Mouse (Mus musculus) cerebellum, adult 9-10 months (tissue): ENCODE measurements around the gene Myo15b.

Experiments
- DNase-seq: peaks from one replicate; pipeline ENCODE4 v3.0.0; 2022

Gene Myo15b

GRCm38 (mm10) chr11:115904231-115904955 is 46.2 kb downstream of the Myo15b start:
- no peak for DNase-seq

DNA sequence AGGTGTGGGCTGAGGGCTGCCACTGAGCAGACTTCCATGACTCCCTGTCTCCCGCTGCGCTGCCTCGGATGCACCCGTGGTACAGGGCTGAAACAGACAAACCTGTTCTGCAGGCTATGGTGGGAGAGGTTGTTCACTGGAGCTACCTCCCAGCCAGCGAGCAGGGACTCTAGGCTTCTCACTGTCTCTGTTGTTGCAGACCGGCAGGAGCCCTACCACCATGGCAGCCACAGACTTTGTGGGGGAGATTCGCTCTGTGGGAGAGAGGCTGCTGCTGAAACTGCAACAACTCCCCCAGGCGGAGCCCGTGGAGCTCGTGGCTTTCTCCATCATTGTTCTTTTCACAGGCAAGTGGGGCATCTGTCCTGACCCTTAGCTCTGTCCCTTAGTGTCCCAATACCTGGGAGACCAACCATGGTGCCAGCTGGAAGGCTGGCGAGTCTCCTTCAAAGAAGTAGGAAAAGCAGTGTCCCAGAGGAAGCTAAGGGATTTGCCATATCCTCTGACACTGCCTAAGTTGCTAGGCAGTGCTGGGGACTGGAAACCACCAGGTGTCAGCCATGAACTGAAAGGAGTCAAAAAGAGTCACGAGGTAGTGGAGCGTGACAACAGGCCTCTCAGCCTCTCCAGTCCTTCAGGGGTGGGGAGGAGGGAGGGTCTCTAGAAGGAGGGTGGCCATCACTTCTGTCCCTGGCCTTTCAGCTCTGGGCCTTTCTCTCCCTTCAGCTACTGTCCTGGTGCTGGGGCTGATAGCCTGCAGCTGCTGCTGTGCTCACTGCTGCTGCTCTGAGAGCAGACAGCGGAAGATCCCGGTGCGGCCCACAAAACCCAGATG is 47.0 kb downstream of the Myo15b start:
- no peak for DNase-seq

GRCm38 (mm10) chr11:115906116-115906515 is 47.9 kb downstream of the Myo15b start:
- DNase-seq, result no peak

DNA sequence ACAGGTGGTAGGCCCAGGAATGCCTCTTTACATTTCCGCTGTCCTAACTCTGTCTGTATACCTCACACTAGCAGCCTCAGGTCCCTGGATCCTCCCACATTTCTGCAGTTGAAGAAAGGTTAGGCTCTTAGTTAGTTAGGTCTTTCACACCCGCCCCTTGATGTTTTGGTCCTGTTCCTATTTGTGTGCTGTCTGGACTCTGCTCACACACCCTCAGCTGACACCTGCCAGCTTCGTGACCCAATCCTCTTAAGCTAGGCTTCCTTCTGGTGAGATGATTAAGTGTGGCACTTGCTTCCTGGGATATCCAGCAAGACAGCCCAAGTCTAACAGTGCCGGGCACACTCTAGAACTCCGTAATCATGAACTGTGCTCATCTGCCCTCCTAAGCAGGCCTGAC is 48.3 kb downstream of the Myo15b start:
- no peak for DNase-seq

GRCm38 (mm10) chr11:115911134-115911561 is 52.9 kb downstream of the Myo15b start:
- no peak for DNase-seq

DNA sequence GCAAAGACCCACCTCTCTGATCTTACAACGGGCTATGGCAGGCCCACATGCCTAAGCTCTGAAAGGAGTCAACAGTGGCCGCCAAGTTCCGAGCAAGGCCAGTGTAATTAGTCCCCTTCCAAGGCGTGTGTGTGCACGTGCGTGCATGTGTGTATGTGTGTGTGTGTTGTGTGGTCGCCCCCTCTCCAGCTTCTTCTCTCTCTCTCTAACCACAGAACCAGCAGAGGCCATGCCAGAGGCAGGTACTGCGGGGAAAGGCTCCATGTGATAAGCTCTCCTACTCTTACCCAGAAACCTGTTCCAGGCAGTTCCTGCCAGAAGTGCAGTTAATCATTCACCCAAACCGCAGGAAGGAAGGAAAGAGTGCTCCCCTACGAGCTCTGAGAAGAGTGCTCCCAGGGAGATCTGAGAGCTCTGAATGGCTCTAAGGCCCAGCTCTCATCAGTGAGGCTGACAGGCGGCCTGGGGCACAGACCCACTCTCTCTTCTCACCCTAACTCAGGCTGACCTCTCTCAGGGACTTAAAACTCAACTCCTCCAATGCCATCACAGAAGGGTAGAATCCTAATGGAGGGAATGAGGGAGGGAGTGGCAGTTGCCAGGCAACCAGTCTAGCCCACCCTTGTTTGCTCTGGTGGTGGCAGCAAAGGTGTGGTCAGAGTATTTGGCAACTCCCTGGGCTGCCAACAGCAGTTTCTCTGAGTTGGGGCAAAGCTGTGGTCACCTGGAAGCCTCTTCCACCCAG is 53.6 kb downstream of the Myo15b start, which contains the start of gene Smim6:
TSS of gene Smim6 (plus strand) at position 386 of the 745 bp plus-strand sequence.
- DNase-seq, result no peak

GRCm38 (mm10) chr11:115916579-115916978 is 58.4 kb downstream of the Myo15b start:
- DNase-seq, result no peak

- DNase-seq, result no peak
Observed at GRCm38 (mm10) chr11:115918637-115919036, 60.4 kb downstream of the Myo15b start.

- no peak for DNase-seq
Observed at GRCm38 (mm10) chr11:115919073-115919472, 60.9 kb downstream of the Myo15b start.

DNA sequence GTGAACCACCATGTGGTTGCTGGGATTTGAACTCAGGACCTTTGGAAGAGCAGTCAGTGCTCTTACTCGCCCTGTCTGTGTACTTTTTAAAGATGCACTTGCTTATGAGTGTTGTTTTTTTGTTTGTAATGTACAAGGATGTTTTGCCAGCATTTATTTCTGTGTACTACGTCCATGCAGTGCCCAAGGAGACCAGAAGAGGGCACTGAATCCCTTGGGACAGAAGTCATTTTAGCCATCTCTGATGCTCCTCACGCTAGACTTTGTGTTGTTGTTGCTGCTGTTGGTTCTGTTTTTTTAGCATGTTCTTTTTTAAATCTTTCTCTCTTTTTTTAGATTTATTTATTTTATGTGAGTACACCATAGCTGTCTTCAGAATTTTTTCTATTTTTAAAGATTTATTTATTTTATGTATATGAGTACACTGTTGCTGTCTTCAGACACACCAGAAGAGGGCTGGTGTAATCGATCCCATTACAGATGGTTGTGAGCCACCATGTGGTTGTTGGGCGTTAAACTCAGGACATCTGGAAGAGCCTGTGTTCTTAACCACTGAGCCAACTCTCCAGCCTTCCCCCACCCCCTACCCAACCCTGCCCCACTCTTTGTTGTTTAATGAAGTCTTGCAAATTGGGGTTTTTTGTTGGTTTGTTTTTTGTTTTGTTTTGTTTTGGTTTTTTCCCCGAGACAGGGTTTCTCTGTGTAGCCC is 62.1 kb downstream of the Myo15b start:
- peak; percentile 70 for DNase-seq

DNA sequence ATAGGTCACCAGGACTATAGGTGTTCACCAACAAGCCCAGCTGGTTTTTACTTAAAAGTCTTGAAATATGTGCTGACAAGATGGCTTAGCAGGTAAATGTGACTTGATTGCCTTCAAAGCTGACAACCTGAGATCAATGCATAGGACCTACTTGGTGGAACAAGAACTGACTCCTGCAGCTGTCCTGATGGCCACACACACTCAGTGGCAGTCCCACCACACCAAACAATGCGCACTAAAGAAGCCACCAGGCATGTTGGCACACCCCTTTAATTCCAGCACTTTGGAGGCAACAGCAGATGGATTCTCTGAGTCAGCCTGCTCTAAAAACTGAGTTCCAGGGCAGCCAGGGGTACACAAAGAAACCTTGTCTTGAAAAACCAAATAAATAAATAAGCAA is 63.8 kb downstream of the Myo15b start:
- no peak for DNase-seq

- no peak for DNase-seq
Observed at GRCm38 (mm10) chr11:115929031-115929430, 70.8 kb downstream of the Myo15b start.

GRCm38 (mm10) chr11:115929818-115930217 is 71.6 kb downstream of the Myo15b start:
- DNase-seq, result no peak

- no peak for DNase-seq
Observed at GRCm38 (mm10) chr11:115931235-115931634, 73.0 kb downstream of the Myo15b start.

- DNase-seq, result peak; percentile 98
Observed at GRCm38 (mm10) chr11:115933108-115933746, 75.0 kb downstream of the Myo15b start, which contains the start of the genes Sap30bp and Recql5. Sap30bp (plus strand) TSS chr11:115933282. Recql5 (minus strand) TSS chr11:115933477.

- no peak for DNase-seq
Observed at GRCm38 (mm10) chr11:115933747-115934110, 75.5 kb downstream of the Myo15b start.

- DNase-seq, result peak; percentile 87
Observed at GRCm38 (mm10) chr11:115939690-115940329, 81.6 kb downstream of the Myo15b start.

- no peak for DNase-seq
Observed at GRCm38 (mm10) chr11:115941980-115942379, 83.8 kb downstream of the Myo15b start.
